ENCODE assay signal across 25 mouse cellular contexts in the genomic region with DNA sequence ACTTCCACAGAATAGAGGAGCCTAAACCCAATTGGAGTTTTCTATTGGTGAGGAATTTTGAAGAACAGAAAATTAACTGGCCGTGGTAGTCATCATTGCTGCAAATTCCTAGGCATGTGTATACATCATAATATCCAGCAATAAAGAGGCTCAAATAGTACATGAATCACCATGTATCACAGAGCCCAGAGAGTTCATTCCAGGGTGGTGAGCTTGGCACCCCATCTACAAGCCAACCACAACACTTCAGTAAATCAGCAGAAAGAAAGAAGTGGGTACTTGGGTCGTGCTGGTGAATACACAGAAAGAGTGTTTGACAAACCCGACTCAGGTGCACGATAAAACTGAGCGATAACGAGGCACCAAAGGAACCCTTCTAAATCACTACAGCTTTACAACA.
A peak's percentile ranks its signal among the peaks of the same experiment; 100 is the strongest.
DNase-seq lines count a peak whose midpoint lies in the region; ATAC-seq and TF ChIP-seq lines count a peak whose summit lies in the region.
"Had no signal": no experiment of that assay in that cellular context is flagged by ENCODE, and none has a peak within 500 bp of the region (broad histone marks: within the 10 kb centered on the region; RNA-seq: fewer than 3 reads in every experiment).

No protein-coding gene starts in this region.

- no peaks in the 10 kb centered on the region for H3K27me3 ChIP-seq in heart, embryonic 12.5 days (replicated peaks)
- H3K27me3 ChIP-seq in lung, postnatal 0 days (replicated peaks; ENCODE audit: insufficient read depth, low read length), result no peaks in the 10 kb centered on the region
- no peaks in the 10 kb centered on the region for H3K27me3 ChIP-seq in C2C12 (ENCODE audit: control insufficient read depth, insufficient read depth, insufficient read length)
- no peaks in the 10 kb centered on the region for H3K27me3 ChIP-seq in myocyte (ENCODE audit: control insufficient read depth, insufficient read depth, insufficient read length)
- no peaks in the 10 kb centered on the region for H3K27me3 ChIP-seq in forebrain, postnatal 0 days (ENCODE audit: insufficient read depth, low read length)
- H3K27me3 ChIP-seq in hindbrain, embryonic 16.5 days (replicated peaks; ENCODE audit: control insufficient read depth, insufficient read depth, low read length), result no peaks in the 10 kb centered on the region
- H3K27me3 ChIP-seq: embryonic facial prominence, embryonic 12.5 days; embryonic facial prominence, embryonic 15.5 days; forebrain, embryonic 12.5 days; forebrain, embryonic 15.5 days; heart, embryonic 13.5 days had no signal

- H3K9ac ChIP-seq in heart, embryonic 12.5 days, result no peak overlapping the region
- no peak overlapping the region for H3K9ac ChIP-seq in lung, postnatal 0 days (replicated peaks; ENCODE audit: low read depth)
- H3K9ac ChIP-seq in forebrain, postnatal 0 days, result no peak overlapping the region
- no peak overlapping the region for H3K9ac ChIP-seq in hindbrain, embryonic 16.5 days (ENCODE audit: low read depth, low read length)
- H3K9ac ChIP-seq: embryonic facial prominence, embryonic 12.5 days; embryonic facial prominence, embryonic 15.5 days; forebrain, embryonic 12.5 days; forebrain, embryonic 15.5 days; heart, embryonic 13.5 days; hindbrain, embryonic 14.5 days had no signal

- no peak for TF ChIP-seq CTCF in lung, postnatal 0 days (IDR thresholded peaks at IDR 0.05)
- no peak for TF ChIP-seq CTCF in C2C12 (IDR thresholded peaks at IDR 0.05; ENCODE audit: control insufficient read depth, insufficient read depth, insufficient read length)
- no peak for TF ChIP-seq CTCF in forebrain, postnatal 0 days (IDR thresholded peaks at IDR 0.05; ENCODE audit: low read depth)

- H3K4me3 ChIP-seq in heart, embryonic 12.5 days, result no peak overlapping the region
- H3K4me3 ChIP-seq in lung, postnatal 0 days (ENCODE audit: low read depth, low read length), result no peak overlapping the region
- no peak overlapping the region for H3K4me3 ChIP-seq in C2C12 (ENCODE audit: insufficient read depth, poor library complexity, severe bottlenecking)
- H3K4me3 ChIP-seq in myocyte, result no peak overlapping the region
- no peak overlapping the region for H3K4me3 ChIP-seq in forebrain, postnatal 0 days (ENCODE audit: low read depth, low read length)
- H3K4me3 ChIP-seq in hindbrain, embryonic 16.5 days (ENCODE audit: low read length), result no peak overlapping the region
- H3K4me3 ChIP-seq: embryonic facial prominence, embryonic 12.5 days; embryonic facial prominence, embryonic 15.5 days; forebrain, embryonic 12.5 days; forebrain, embryonic 15.5 days; heart, embryonic 13.5 days had no signal

- H3K79me2 ChIP-seq in C2C12 (ENCODE audit: control insufficient read depth, insufficient read depth) (no peaks in the 10 kb centered on the region), myocyte (ENCODE audit: control insufficient read depth, insufficient read depth) (no peaks in the 10 kb centered on the region)

- H3K4me1 ChIP-seq in heart, embryonic 12.5 days (replicated peaks), result no peaks in the 10 kb centered on the region
- no peaks in the 10 kb centered on the region for H3K4me1 ChIP-seq in lung, postnatal 0 days (ENCODE audit: insufficient read depth, low read depth, low read length)
- no peaks in the 10 kb centered on the region for H3K4me1 ChIP-seq in forebrain, postnatal 0 days (ENCODE audit: insufficient read depth)
- H3K4me1 ChIP-seq in hindbrain, embryonic 16.5 days (ENCODE audit: control insufficient read depth, insufficient read depth, low read depth, low read length), result no peaks in the 10 kb centered on the region
- H3K4me1 ChIP-seq: embryonic facial prominence, embryonic 12.5 days; embryonic facial prominence, embryonic 15.5 days; forebrain, embryonic 12.5 days; forebrain, embryonic 15.5 days; heart, embryonic 13.5 days had no signal

- H3K27ac ChIP-seq in heart, embryonic 12.5 days (ENCODE audit: poor library complexity, severe bottlenecking), result no peak overlapping the region
- H3K27ac ChIP-seq in lung, postnatal 0 days (ENCODE audit: low read length), result no peak overlapping the region
- H3K27ac ChIP-seq in forebrain, postnatal 0 days (ENCODE audit: low read depth, low read length), result no peak overlapping the region
- H3K27ac ChIP-seq in hindbrain, embryonic 16.5 days (ENCODE audit: low read depth, low read length), result no peak overlapping the region
- H3K27ac ChIP-seq: embryonic facial prominence, embryonic 12.5 days; embryonic facial prominence, embryonic 15.5 days; forebrain, embryonic 12.5 days; forebrain, embryonic 15.5 days; heart, embryonic 13.5 days; hindbrain, embryonic 14.5 days had no signal

- no peak overlapping the region for H3K4me2 ChIP-seq in heart, embryonic 12.5 days
- H3K4me2 ChIP-seq in lung, postnatal 0 days (replicated peaks; ENCODE audit: low read depth, low read length), result no peak overlapping the region
- peak overlapping the region; percentile 16 for H3K4me2 ChIP-seq in myocyte (ENCODE audit: low read depth)
- H3K4me2 ChIP-seq in forebrain, postnatal 0 days (ENCODE audit: low read depth), result no peak overlapping the region
- no peak overlapping the region for H3K4me2 ChIP-seq in hindbrain, embryonic 16.5 days (ENCODE audit: low read length)
- H3K4me2 ChIP-seq: embryonic facial prominence, embryonic 12.5 days; embryonic facial prominence, embryonic 15.5 days; forebrain, embryonic 12.5 days; forebrain, embryonic 15.5 days; heart, embryonic 13.5 days; hindbrain, embryonic 14.5 days had no signal

- H3K36me3 ChIP-seq in heart, embryonic 12.5 days, result no peaks in the 10 kb centered on the region
- no peaks in the 10 kb centered on the region for H3K36me3 ChIP-seq in lung, postnatal 0 days (ENCODE audit: insufficient read depth, low read length)
- H3K36me3 ChIP-seq in C2C12 (ENCODE audit: control insufficient read depth, insufficient read depth), result no peaks in the 10 kb centered on the region
- H3K36me3 ChIP-seq in myocyte (ENCODE audit: control insufficient read depth, insufficient read depth), result no peaks in the 10 kb centered on the region
- H3K36me3 ChIP-seq in forebrain, postnatal 0 days (ENCODE audit: insufficient read depth), result no peaks in the 10 kb centered on the region
- H3K36me3 ChIP-seq in hindbrain, embryonic 16.5 days (ENCODE audit: control insufficient read depth, insufficient read depth, low read length), result no peaks in the 10 kb centered on the region
- H3K36me3 ChIP-seq: embryonic facial prominence, embryonic 12.5 days; embryonic facial prominence, embryonic 15.5 days; forebrain, embryonic 12.5 days; forebrain, embryonic 15.5 days; heart, embryonic 13.5 days had no signal

- no peaks in the 10 kb centered on the region for H3K79me3 ChIP-seq in C2C12 (ENCODE audit: low read depth)

- peak; percentile 46 for DNase-seq in heart, adult 11 months
- DNase-seq in lung, postnatal 0 days (ENCODE audit: low spot score), result peak; percentile 77
- no peak for DNase-seq in lung, postnatal 4 days
- no peak for DNase-seq in forebrain, postnatal 0 days
- DNase-seq: adrenal gland, adult 2 months; adrenal gland, postnatal 14 days; cerebellum, adult 11 months; cerebellum, adult 2 months; cerebellum, adult 9-11 months; cerebellum, postnatal 25 days; gastrocnemius, postnatal 10 days; gastrocnemius, postnatal 36 days; heart, adult 18-20 months; heart, postnatal 14 days; heart, postnatal 4 days had no signal

- no peaks in the 10 kb centered on the region for H3K9me3 ChIP-seq in heart, embryonic 12.5 days (replicated peaks)
- no peaks in the 10 kb centered on the region for H3K9me3 ChIP-seq in lung, postnatal 0 days (ENCODE audit: low read length)
- no peaks in the 10 kb centered on the region for H3K9me3 ChIP-seq in forebrain, postnatal 0 days (ENCODE audit: low read length)
- H3K9me3 ChIP-seq in hindbrain, embryonic 16.5 days (ENCODE audit: control insufficient read depth, low read length), result no peaks in the 10 kb centered on the region
- H3K9me3 ChIP-seq: embryonic facial prominence, embryonic 12.5 days; embryonic facial prominence, embryonic 15.5 days; forebrain, embryonic 12.5 days; forebrain, embryonic 15.5 days; heart, embryonic 13.5 days had no signal

- no peak for ATAC-seq in heart, embryonic 12.5 days (ENCODE audit: insufficient number of reproducible peaks, low FRiP score)
- ATAC-seq in lung, postnatal 0 days, result peak; percentile 89
- ATAC-seq in forebrain, postnatal 0 days, result no peak
- no peak for ATAC-seq in hindbrain, embryonic 16.5 days
- ATAC-seq: forebrain, embryonic 15.5 days had no signal

- TF ChIP-seq POLR2A in myocyte (IDR thresholded peaks at IDR 0.05; ENCODE audit: insufficient read length, low read depth), result no peak

- H3ac ChIP-seq in C2C12 (ENCODE audit: control insufficient read depth, insufficient read length, low read depth) (no peak overlapping the region), myocyte (ENCODE audit: control insufficient read depth, insufficient read length) (no peak overlapping the region)

- WGBS in heart, embryonic 12.5 days, result 87% methylated on average over 6 of the region's 6 CpGs
- 56% methylated on average over 6 of the region's 6 CpGs for WGBS in lung, postnatal 0 days
- WGBS in forebrain, postnatal 0 days, result 90% methylated on average over 6 of the region's 6 CpGs
- 94% methylated on average over 6 of the region's 6 CpGs for WGBS in hindbrain, embryonic 16.5 days

- TF ChIP-seq EP300 in lung, postnatal 0 days (IDR thresholded peaks at IDR 0.05), result no peak

TF ChIP-seq in C2C12, 6 proteins besides CTCF, POLR2A, EP300 and RAD21:
- TF ChIP-seq FOSL1 (IDR thresholded peaks at IDR 0.05; ENCODE audit: insufficient read depth, low read length, poor library complexity, severe bottlenecking) (peak; percentile 52), MYOD1 (IDR thresholded peaks at IDR 0.05; ENCODE audit: control insufficient read depth, insufficient read length, low read depth) (no peak), MAX (IDR thresholded peaks at IDR 0.05) (no peak), CEBPB (IDR thresholded peaks at IDR 0.05; ENCODE audit: low read depth) (no peak), USF1 (IDR thresholded peaks at IDR 0.05; ENCODE audit: low read depth) (no peak), MYOG (IDR thresholded peaks at IDR 0.05; ENCODE audit: control insufficient read depth, extremely low read depth, insufficient read length) (no peak)

TF ChIP-seq in myocyte, 11 proteins besides CTCF, POLR2A, EP300 and RAD21:
- TF ChIP-seq REST (IDR thresholded peaks at IDR 0.05; ENCODE audit: insufficient read depth, insufficient read length) (no peak), POLR2AphosphoS2 (IDR thresholded peaks at IDR 0.05; ENCODE audit: insufficient read length, low read depth) (no peak)
TF ChIP-seq in myocyte: peak in this region for 0.

Comparison
In these comparisons a context has a peak if more than half of its experiments do, and no peak if none do; other contexts are left out.
1. DNase-seq: peak in heart, adult 11 months (single experiment) and lung, postnatal 0 days (single experiment); none in lung, postnatal 4 days (0 of 2) and forebrain, postnatal 0 days (single experiment).